ENCODE assay signal across 15 mouse cellular contexts in the genomic region with DNA sequence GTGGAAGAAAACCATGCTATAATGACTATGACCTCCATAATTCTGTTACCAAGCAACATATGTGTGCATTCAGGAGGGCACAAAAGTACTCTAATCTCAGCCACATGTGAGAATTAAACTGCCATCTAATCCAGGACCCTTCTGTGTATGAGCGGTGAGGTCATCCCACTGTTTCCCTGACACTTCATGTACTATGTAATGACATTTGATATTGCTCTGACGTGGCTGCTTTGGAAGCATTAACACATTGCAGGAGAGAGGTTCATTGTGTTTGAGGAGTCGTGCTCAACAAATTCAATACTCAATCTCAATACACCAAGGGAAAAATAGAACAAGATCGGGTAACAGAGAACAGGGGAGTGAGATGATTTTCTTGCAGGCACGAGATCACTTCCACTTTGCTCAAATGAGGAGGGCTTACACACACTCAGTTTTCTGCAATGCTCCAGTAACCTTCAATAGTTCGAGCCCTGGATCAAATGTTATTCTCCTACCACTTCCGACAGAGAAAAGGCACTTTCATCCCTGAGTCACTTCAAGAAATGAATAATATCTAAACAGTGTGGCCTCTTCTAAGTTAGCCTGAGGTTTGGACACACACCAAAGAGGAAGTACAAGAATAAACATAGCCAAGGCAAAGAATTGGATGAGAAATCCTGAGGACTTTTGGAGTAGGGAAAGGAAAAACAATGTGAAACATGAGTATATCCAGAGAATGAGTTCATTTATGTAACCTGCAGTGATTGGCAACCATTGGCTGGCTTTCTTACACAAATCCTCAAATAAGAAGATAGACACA.
A peak's percentile ranks its signal among the peaks of the same experiment; 100 is the strongest.
DNase-seq lines count a peak whose midpoint lies in the region; ATAC-seq lines count a peak whose summit lies in the region.
"Had no signal": no experiment of that assay in that cellular context is flagged by ENCODE, and none has a peak within 500 bp of the region (broad histone marks: within the 10 kb centered on the region; RNA-seq: fewer than 3 reads in every experiment).

No protein-coding gene starts in this region.

- no peak for ATAC-seq in heart, embryonic 12.5 days (ENCODE audit: insufficient number of reproducible peaks, low FRiP score)
- ATAC-seq: hindbrain, embryonic 16.5 days; liver, embryonic 12.5 days had no signal

- WGBS in heart, embryonic 12.5 days = 67% methylated on average over 7 of the region's 7 CpGs

- 0 out of 2 replicates have a peak, but pooled peaks cover 2% of the 10 kb centered on the region for H3K9me3 ChIP-seq in heart, embryonic 12.5 days (replicated peaks)
- H3K9me3 ChIP-seq: liver, embryonic 12.5 days had no signal

- H3K36me3 ChIP-seq in heart, embryonic 12.5 days = no peaks in the 10 kb centered on the region
- H3K36me3 ChIP-seq: liver, embryonic 12.5 days had no signal

- no peak overlapping the region for H3K27ac ChIP-seq in heart, embryonic 12.5 days (ENCODE audit: poor library complexity, severe bottlenecking)
- H3K27ac ChIP-seq: liver, embryonic 12.5 days had no signal

- no peaks in the 10 kb centered on the region for H3K4me1 ChIP-seq in heart, embryonic 12.5 days (replicated peaks)
- H3K4me1 ChIP-seq: liver, embryonic 12.5 days had no signal

- DNase-seq in heart, adult 9 months (ENCODE audit: low spot score in 2 of 2) = peak; percentile 13 to 15
- DNase-seq in NIH3T3 (ENCODE audit: low read depth) = peak; percentile 78
- peak; percentile 57 for DNase-seq in fibroblast of lung, adult 2 months (ENCODE audit: low read depth)
- DNase-seq in lung, postnatal 36 days = peak; percentile 62
- DNase-seq in frontal cortex, postnatal 10 days (ENCODE audit: low spot score in 2 of 2) = no peak
- DNase-seq in left cerebral cortex, postnatal 4 days = no peak
- no peak for DNase-seq in retina, postnatal 1 day
- DNase-seq: cerebellum, adult 8-10 months; heart, postnatal 10 days; layer of hippocampus, adult 9-11 months; right cerebral cortex, adult 18-20 months had no signal

- H3K27me3 ChIP-seq in heart, embryonic 12.5 days (replicated peaks) = no peaks in the 10 kb centered on the region
- H3K27me3 ChIP-seq: liver, embryonic 12.5 days had no signal

- no peak overlapping the region for H3K4me3 ChIP-seq in heart, embryonic 12.5 days
- H3K4me3 ChIP-seq: erythroblast, embryonic 14.5 days; liver, embryonic 12.5 days had no signal

- intact Hi-C loops in left cerebral cortex, postnatal 4 days (cut with DNase I) = no loop called here

- no peak overlapping the region for H3K9ac ChIP-seq in heart, embryonic 12.5 days
- H3K9ac ChIP-seq: liver, embryonic 12.5 days had no signal

- H3K4me2 ChIP-seq in heart, embryonic 12.5 days = no peak overlapping the region
- H3K4me2 ChIP-seq: liver, embryonic 12.5 days had no signal

Comparison
In these comparisons a context has a peak if more than half of its experiments do, and no peak if none do; other contexts are left out.
1. DNase-seq: peak in heart, adult 9 months (2 of 2), NIH3T3 (single experiment), fibroblast of lung, adult 2 months (single experiment) and lung, postnatal 36 days (single experiment); none in frontal cortex, postnatal 10 days (0 of 2), left cerebral cortex, postnatal 4 days (single experiment) and retina, postnatal 1 day (single experiment).